Mouse (Mus musculus): Measurements from ENCODE around the gene Sumf1.

Sumf1 gene

GRCm38 (mm10) chr6:108145241-108145640 is 40.1 kb downstream of the Sumf1 start:
- DNase-seq, result no peak

GRCm38 (mm10) chr6:108142796-108143195 is 42.6 kb downstream of the Sumf1 start:
- no peak for DNase-seq

- no peak for DNase-seq
Measured at GRCm38 (mm10) chr6:108140722-108141490, 44.5 kb downstream of the Sumf1 start.

- no peak for DNase-seq
Measured at GRCm38 (mm10) chr6:108137031-108137430, 48.4 kb downstream of the Sumf1 start.

- DNase-seq, result no peak
Measured at GRCm38 (mm10) chr6:108136286-108136685, 49.1 kb downstream of the Sumf1 start.

- no peak for DNase-seq
Measured at GRCm38 (mm10) chr6:108132268-108132935, 53.0 kb downstream of the Sumf1 start.

GRCm38 (mm10) chr6:108130718-108131117 is 54.7 kb downstream of the Sumf1 start:
- no peak for DNase-seq

GRCm38 (mm10) chr6:108126631-108127030 is 58.8 kb downstream of the Sumf1 start:
- DNase-seq, result peak; percentile 18

GRCm38 (mm10) chr6:108125474-108125873 is 59.9 kb downstream of the Sumf1 start:
- no peak for DNase-seq

- DNase-seq, result no peak
Measured at GRCm38 (mm10) chr6:108117881-108118280, 67.5 kb downstream of the Sumf1 start.

- DNase-seq, result no peak
Measured at GRCm38 (mm10) chr6:108114971-108115370, 70.4 kb downstream of the Sumf1 start.

- no peak for DNase-seq
Measured at GRCm38 (mm10) chr6:108111693-108112092, 73.7 kb downstream of the Sumf1 start.

GRCm38 (mm10) chr6:108110336-108110735 is 75.0 kb downstream of the Sumf1 start:
- no peak for DNase-seq

GRCm38 (mm10) chr6:108107376-108107775 is 78.0 kb downstream of the Sumf1 start:
- DNase-seq, result no peak

GRCm38 (mm10) chr6:108101936-108102830 is 83.2 kb downstream of the Sumf1 start:
- no peak for DNase-seq

GRCm38 (mm10) chr6:108098846-108099217 is 86.5 kb downstream of the Sumf1 start:
- no peak for DNase-seq

GRCm38 (mm10) chr6:108098171-108098845 is 87.1 kb downstream of the Sumf1 start:
- DNase-seq, result peak; percentile 18 to 51

- no peak for DNase-seq
Measured at GRCm38 (mm10) chr6:108095445-108095844, 89.9 kb downstream of the Sumf1 start.

GRCm38 (mm10) chr6:108093449-108093848 is 91.9 kb downstream of the Sumf1 start:
- no peak for DNase-seq

- DNase-seq, result no peak
Measured at GRCm38 (mm10) chr6:108092646-108093045, 92.7 kb downstream of the Sumf1 start.

- no peak for DNase-seq
Measured at GRCm38 (mm10) chr6:108091296-108091695, 94.1 kb downstream of the Sumf1 start.

- no peak for DNase-seq
Measured at GRCm38 (mm10) chr6:108075857-108076256, 109.5 kb downstream of the Sumf1 start.

GRCm38 (mm10) chr6:108074624-108075023 is 110.8 kb downstream of the Sumf1 start:
- no peak for DNase-seq

All from cerebellum, postnatal 36 days (tissue).